Mouse (Mus musculus) liver, adult 2 months (tissue): ENCODE results near the gene Kndc1.

ENCODE experiments used
- CTCF ChIP-seq: fragments of 200-500 bp; IDR thresholded peaks from 2 replicates; pipeline ENCODE4 v1.5.1; 2011; ENCODE audit warnings: low read depth, low read length, control low read depth
- POLR2A ChIP-seq: fragments of 200-500 bp; IDR thresholded peaks from 2 replicates; pipeline ENCODE4 v1.6.1; 2011; ENCODE audit warnings: low read length, control low read depth; ENCODE audit not compliant: insufficient read depth; ENCODE audit errors: extremely low read depth

DNA sequence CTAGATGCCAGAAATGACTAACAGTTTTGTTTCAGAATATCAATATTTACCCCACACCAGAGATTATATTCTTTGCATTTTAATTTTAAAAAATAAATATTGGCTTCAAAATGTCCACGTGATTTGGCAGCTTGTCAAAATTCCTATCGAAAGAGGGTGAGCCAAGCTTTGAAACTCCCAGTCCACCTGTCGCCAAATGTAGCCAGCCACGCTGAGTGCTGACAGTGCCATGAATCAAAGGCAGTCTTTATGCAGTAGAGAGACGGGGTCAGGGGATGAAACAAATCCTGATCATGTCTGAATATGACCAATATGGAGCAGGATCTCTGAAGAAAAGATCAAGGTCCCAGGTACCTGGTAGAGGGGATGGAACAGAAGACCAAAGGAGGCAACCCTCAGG, 2.7 kb upstream of the Kndc1 start:
- no peak for TF ChIP-seq CTCF
- TF ChIP-seq POLR2A: no peak
